1 mouse cellular context compared by ENCODE assay signal in the genomic region with DNA sequence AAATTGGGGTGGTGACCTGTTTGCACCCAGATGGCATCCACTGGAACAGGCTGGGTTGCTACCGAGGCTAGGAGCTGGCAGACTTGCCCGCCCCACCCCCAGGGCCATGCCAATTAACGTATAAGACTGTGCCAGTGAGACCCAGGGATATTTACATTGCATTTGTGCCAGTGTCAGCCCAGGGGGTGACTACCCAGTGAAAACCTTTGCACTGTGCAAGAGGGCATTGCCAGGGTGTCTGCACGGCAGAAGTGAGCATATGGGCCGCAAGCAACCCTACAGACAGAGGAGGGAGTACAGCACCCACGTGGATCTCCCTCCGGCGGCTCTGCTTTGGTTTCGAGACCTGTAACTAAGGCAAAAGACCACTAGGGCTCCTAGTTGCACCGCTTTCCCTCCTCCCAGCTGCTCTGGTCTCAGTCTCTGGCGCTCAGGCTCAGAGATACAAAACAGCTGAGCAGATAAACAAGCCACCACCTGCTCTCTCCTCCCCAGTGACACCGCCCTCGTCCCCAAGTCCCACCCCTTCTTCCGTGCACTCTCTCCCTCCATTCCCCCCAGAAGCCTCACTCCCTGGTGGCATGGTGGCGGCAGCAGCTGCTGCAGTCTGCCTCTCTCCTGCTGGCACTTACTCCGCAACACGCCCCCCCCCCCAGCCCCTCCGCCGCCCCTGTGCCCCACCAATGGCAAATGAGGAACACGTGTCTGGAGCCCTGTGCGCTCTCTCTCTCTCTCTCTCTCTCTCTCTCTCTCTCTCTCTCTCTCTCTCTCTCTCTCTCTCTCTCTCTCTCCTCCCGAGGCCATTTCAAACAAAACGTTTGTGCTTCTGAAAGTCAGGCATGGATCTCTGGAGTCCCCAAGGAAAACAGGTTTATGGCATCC.
A peak's percentile ranks its signal among the peaks of the same experiment; 100 is the strongest.
TF ChIP-seq lines count a peak whose summit lies in the region.

No protein-coding gene starts in this region.

TF ChIP-seq in MEL, 35 proteins besides CTCF, POLR2A, EP300 and RAD21 (continued from another document):
- no peak for TF ChIP-seq GABPA (IDR thresholded peaks at IDR 0.05; ENCODE audit: low read depth, low read length)
- TF ChIP-seq ZNF384 (IDR thresholded peaks at IDR 0.05; ENCODE audit: low read depth, low read length) = no peak
- TF ChIP-seq MXI1 (IDR thresholded peaks at IDR 0.05; ENCODE audit: low read depth, low read length) = peak; percentile 89
- TF ChIP-seq SMC3 (IDR thresholded peaks at IDR 0.05; ENCODE audit: low read depth, low read length) = peak; percentile 24; the same call in 1 of the 2 replicates
- peak; percentile 100 for TF ChIP-seq SIN3A (IDR thresholded peaks at IDR 0.05; ENCODE audit: low read length)
- TF ChIP-seq HCFC1 (IDR thresholded peaks at IDR 0.05; ENCODE audit: low read depth, low read length) = no peak
- no peak for TF ChIP-seq NRF1 (IDR thresholded peaks at IDR 0.05; ENCODE audit: insufficient read depth, low read depth, low read length, poor library complexity, severe bottlenecking)
